Mouse (Mus musculus): ENCODE data around the gene Lrrc47.

- TF ChIP-seq CTCF (IDR thresholded peaks at IDR 0.05; ENCODE audit: control insufficient read depth, insufficient read depth, low read length): no peak
- TF ChIP-seq POLR2A (IDR thresholded peaks at IDR 0.05; ENCODE audit: borderline replicate concordance, control insufficient read depth, low read depth, low read length): no peak
These were observed 16.5 kb downstream of the Lrrc47 start for GRCm38 (mm10) chr4:154028066-154028465.
